Mouse (Mus musculus): ENCODE data around the gene Cald1. TPM values are rescaled to one million over a fixed set of nuclear protein-coding genes. Genes with fewer than 3 reads are reported as not detected.

Cald1 gene
- total RNA-seq, 2 experiments from 2014 or later = 0.26 to 1.2 TPM

- ATAC-seq (replicated peaks; ENCODE audit: low FRiP score, poor library complexity, severe bottlenecking) = no peak
Measured at GRCm38 (mm10) chr6:34609892-34610829, 11.9 kb downstream of the Cald1 start.

- no peak for ATAC-seq (replicated peaks; ENCODE audit: low FRiP score, poor library complexity, severe bottlenecking)
Measured at GRCm38 (mm10) chr6:34613122-34613521, 14.8 kb downstream of the Cald1 start.

DNA sequence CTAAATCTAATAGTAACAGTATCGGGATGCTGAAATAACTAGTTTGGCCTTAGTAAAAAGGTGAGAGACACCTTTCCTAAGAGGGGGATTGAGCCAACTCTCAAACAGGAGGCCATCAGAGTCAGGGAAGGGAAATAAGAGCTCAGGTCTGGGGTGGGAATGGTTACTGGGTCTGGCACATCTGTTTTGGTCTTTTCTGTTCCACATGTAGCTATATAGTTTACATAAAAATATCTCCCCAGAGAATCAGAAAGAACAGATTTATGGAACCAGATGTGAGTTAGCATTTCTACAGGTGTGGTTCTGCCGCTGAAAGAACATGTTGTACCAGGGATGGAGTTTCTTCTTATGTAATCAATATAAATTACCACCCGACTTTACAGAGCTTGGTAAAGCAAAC, 17.1 kb downstream of the Cald1 start:
- ATAC-seq (replicated peaks; ENCODE audit: low FRiP score, poor library complexity, severe bottlenecking) = no peak

DNA sequence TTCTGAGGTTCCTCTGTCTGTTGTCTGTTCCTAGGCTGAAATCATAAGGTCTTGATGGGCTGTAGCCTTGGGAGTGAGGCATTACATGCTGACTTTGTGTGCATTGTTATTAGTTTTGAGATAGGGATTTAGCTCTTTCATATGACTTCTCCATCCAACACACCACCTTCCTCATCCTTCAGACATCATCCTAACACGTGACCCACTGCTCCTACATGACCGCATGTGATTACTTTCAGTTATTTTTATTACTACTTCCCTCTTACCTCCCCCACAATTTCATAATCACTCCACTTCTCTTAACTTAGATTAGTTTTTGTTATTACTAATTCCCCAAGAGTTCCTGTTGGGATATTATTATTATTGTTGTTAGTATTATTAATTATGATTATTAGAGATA, 21.2 kb downstream of the Cald1 start:
- ATAC-seq (replicated peaks; ENCODE audit: low FRiP score, poor library complexity, severe bottlenecking) = no peak

DNA sequence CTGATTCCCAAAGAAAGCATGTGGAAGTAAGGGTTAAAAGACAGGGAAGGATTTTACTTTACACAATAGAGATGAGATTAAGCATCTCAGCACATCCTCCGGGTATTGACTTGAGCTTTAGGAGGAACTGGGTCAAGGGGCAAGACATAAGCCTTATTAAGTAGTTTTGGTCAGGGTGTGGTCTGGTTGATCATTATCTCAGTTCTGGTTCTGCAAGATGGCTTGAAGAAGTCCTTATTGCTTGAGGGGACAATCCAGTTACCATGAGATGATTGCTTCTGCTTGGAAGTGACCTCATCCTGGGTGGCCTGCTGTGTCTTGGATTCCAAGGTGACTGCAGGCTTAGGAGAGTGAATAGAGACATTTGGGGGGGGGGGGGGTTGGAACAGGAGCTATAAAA, 21.9 kb downstream of the Cald1 start:
- ATAC-seq (replicated peaks; ENCODE audit: low FRiP score, poor library complexity, severe bottlenecking) = no peak

- ATAC-seq (replicated peaks; ENCODE audit: low FRiP score, poor library complexity, severe bottlenecking) = no peak
Measured at GRCm38 (mm10) chr6:34622865-34623264, 24.6 kb downstream of the Cald1 start.

- ATAC-seq (replicated peaks; ENCODE audit: low FRiP score, poor library complexity, severe bottlenecking) = no peak
Measured at GRCm38 (mm10) chr6:34623290-34623689, 25.0 kb downstream of the Cald1 start.

DNA sequence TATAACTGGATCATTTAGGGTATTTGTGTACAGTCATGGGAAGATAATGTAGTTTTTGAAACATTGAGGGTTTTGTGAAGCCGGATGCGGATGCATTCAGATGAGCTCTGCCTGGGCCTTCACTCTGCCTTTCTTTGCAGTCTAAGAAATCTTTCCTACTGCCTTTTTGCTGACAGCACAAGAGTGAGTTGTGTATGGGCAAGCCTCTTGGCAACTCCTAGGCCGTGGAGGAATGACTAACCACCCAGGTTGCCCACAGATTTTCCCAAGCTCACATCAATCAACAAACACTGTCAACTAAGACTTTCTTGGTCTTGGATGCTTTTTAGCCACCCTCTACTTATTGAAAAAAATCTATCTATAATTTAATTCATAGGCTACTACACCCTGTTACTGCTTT, 26.2 kb downstream of the Cald1 start:
- no peak for ATAC-seq (replicated peaks; ENCODE audit: low FRiP score, poor library complexity, severe bottlenecking)

GRCm38 (mm10) chr6:34626586-34627245, 28.4 kb downstream of the Cald1 start:
- no peak for ATAC-seq (replicated peaks; ENCODE audit: low FRiP score, poor library complexity, severe bottlenecking)

DNA sequence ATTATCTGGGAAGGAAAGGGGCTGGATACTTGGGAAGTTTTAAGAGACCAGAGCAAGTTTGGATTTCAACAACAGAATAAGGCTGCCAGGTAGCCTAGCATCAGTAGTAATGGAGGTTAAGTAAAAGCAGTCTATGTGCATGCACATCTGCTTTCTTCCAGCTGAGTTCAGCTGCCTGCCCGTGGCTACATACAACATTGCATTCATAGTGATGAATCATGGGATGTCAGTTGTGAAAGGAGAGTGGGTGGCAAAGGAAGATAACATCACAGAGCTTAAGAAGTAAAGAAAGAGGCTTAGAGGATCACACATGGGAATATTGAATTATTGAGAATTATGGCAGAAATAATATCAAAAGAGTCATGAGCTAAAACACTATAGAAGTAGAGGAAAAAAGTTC, 29.8 kb downstream of the Cald1 start:
- no peak for ATAC-seq (replicated peaks; ENCODE audit: low FRiP score, poor library complexity, severe bottlenecking)

GRCm38 (mm10) chr6:34633776-34634175, 35.5 kb downstream of the Cald1 start:
- no peak for ATAC-seq (replicated peaks; ENCODE audit: low FRiP score, poor library complexity, severe bottlenecking)

DNA sequence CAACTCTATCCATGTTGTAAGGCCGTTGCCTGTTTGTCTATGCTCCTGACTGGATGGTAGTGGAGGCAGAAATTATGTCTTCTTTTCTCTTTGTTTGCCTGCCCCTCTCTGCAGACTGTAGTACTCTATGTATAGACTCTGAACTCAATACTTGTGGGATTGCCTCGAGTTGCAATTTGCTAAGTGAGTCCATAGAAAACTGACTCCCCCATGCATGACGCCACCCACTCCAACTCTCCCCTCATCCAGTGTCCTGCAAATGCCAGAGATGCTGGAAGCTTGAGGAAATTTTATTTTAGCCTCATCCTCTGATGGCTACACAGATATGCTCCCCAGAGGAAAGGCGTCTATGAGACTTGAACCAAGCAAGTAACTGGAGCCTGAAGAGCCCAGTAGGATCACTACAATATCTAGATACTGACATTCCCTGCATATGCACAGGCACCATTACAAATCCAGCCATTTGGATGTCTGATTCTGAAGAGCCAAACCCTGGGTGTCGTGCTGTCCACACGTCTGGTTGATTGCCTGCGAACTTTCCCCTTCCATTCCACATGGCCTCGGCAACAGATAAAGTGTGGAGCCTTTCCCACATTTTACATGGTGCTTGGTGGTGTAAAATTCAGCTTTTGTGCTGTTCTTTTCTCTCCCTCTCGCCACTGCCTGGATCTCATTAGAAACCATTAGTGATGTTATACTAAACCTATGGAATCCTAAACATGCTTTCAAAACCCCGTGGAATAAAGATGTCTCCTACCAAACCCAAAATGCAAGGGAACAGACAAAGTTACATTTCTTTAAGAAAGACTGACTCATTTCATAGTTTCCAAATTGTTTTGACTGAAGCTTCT, 39.5 kb downstream of the Cald1 start:
- ATAC-seq (replicated peaks; ENCODE audit: low FRiP score, poor library complexity, severe bottlenecking) = no peak

GRCm38 (mm10) chr6:34638667-34639066, 40.4 kb downstream of the Cald1 start:
- ATAC-seq (replicated peaks; ENCODE audit: low FRiP score, poor library complexity, severe bottlenecking) = no peak

DNA sequence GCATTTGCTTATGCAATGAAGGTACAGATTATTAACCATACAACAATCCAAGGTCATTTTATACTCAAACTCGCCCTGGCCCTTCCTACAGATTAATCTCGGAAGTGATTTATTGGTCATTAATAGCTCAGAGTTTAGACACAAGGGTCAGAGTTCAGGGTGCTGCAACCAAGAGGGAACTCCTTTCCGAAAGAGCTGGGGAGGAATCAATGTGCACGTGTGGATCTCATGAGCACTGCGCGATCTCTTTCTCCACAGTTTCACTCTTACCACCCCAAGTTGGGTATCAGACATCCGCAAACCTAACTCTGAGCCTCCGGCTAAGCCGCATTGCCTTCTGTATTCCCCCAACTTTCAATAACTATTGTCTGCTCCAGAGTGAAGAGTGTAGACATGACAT, 41.9 kb downstream of the Cald1 start:
- ATAC-seq (replicated peaks; ENCODE audit: low FRiP score, poor library complexity, severe bottlenecking) = no peak

GRCm38 (mm10) chr6:34641081-34641480, 42.8 kb downstream of the Cald1 start:
- no peak for ATAC-seq (replicated peaks; ENCODE audit: low FRiP score, poor library complexity, severe bottlenecking)

DNA sequence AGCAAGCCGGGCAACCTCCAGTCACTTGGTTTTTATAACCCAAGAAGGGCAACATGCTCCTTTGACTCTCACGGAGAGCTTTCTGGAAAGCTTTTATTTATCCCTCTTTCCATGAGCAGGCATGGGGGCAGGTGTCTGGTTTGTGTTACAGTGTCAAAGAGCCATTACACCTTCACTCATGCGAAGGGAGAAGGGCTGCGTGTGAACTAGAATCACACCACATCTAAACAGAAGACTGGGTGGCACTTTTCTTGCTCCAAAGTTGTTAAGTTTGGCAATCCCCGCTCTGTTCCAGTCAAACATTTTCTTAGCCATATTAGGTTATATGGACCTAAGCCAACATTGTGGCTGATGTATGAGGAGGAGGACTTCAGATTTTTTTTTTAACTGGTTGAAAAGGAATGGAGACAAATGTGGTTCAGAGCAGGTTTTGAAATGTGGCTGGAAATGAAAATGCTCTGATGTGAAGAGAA, 43.8 kb downstream of the Cald1 start:
- no peak for ATAC-seq (replicated peaks; ENCODE audit: low FRiP score, poor library complexity, severe bottlenecking)

- no peak for ATAC-seq (replicated peaks; ENCODE audit: low FRiP score, poor library complexity, severe bottlenecking)
Measured at GRCm38 (mm10) chr6:34648017-34648787, 49.9 kb downstream of the Cald1 start.

DNA sequence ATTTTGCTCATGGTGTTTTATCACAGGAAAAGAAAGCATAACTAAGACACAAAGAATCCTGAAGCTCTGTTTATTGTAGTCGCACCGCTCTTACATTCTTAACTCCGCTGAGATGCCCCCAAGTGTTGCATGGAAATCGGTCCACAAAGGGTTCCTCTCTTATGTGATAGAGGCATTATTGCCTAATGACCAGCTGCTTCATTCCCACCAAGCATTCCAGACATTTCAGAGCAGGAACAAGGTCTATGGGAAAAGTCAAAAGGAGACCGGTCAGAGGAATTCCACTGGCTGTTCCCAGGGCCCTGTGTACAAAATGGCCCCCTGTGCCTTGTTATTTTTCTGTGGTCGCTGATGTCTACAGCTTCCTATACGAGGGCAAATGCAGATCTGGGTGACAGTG, 53.0 kb downstream of the Cald1 start:
- no peak for ATAC-seq (replicated peaks; ENCODE audit: low FRiP score, poor library complexity, severe bottlenecking)

- no peak for ATAC-seq (replicated peaks; ENCODE audit: low FRiP score, poor library complexity, severe bottlenecking)
Measured at GRCm38 (mm10) chr6:34655719-34656118, 57.4 kb downstream of the Cald1 start.

Data from erythroblast, adult 5-6 weeks (primary cell).